Mouse (Mus musculus) A20 (cell line): ENCODE results near the gene Il13ra2.
"Not testable (repeated sequence)": the region's sequence is repeated elsewhere in the genome, so short reads cannot be mapped to it uniquely, and the experiment has no call there.

ENCODE experiments used
- DNase-seq: peaks from one replicate; pipeline ENCODE4 v3.0.0-alpha.2; 2011; ENCODE audit warnings: low read depth, low spot score

Gene Il13ra2

GRCm38 (mm10) chrX:147429129-147429528 lies at the start of gene Il13ra2:
TSS of gene Il13ra2 (minus strand) at chrX:147429192.
- no peak for DNase-seq

DNA sequence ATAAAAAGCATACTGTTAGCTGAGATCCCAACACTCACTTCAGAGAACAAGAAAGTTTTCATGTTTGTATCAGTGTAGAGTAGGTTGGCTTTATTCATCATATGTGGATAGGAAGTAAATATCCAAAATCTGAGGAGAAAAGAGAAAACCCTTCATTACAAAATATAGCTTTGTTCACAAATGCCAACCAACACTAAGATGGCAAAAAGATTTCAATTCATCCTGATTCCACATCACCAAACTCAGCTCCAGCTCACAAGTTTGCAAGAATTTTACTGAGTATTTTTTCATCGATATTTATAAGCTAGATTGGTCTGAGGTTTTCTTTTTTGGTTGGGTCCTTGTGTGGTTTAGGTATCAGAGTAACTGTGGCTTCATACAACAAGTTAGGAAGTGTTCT lies 24.6 kb upstream of the Il13ra2 start, which contains the start of gene Vmn1r239-ps:
Gene Vmn1r239-ps, minus strand, starts transcription at position 101 of the 400 bp plus-strand sequence.
- DNase-seq, result not testable (repeated sequence)

GRCm38 (mm10) chrX:147443386-147443785 lies 14.4 kb upstream of the Il13ra2 start:
- DNase-seq, result no peak

DNA sequence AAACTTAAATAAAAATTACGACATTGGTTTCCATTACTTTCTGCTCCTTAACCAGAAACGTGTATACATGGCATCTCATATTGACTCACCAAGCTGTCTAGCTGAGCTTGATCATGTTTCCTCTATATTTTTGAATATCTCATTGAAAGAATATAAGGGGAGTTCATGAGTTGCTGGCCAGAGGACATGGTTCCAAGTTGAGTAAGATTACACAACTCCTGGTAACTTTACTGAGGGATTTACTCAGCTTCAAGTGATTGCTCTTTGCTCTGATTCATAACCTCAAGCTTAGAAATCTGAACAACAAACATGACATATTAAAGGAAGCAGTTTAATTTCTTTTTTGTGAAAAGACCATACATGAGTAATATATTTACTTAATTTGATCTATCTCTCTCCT lies 6.4 kb upstream of the Il13ra2 start:
- DNase-seq, result no peak

- DNase-seq, result no peak
Measured at GRCm38 (mm10) chrX:147429753-147430152, 761 bp upstream of the Il13ra2 start.

DNA sequence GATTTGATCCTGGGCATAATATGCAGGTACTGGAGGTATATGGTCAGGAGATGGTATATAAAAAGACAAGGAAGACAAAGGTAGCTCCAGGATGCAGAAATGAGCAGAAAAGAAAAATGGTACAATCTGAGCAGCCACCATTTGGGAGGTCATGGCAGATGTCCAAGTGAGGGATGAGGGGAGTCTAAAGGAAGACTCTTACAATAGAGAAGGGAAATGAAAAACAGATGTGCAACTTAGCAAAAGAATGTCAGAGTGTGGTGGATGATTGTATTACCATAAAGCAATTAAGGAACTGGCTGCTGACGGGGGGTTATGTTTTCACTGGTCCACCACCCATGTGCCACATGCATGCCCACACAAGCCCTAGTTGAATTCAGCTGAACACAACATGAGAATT lies 35.5 kb downstream of the Il13ra2 start:
- no peak for DNase-seq

DNA sequence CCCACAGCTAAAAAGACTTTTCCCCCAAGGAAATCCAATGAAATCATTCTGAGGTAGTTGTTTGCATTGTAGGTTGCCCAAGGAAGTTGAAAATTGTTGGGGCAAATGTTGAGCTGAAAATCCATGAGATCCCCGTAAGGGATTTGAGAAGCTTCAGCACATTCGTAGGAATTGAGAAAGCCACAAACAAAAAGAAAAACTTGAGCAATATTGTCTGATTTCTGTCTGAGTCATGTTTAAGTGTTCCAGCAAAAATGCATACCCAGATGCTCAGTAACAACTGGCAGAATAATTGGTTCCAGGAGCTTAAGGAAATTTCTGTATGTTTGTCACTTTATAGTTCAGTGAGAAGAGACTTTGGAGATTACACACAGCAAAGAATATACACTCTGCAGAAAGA lies 79.8 kb downstream of the Il13ra2 start:
- no peak for DNase-seq
